Mouse (Mus musculus): ENCODE results near the gene Prm3. TPM values are rescaled to one million over a fixed set of nuclear protein-coding genes. Genes with fewer than 3 reads are reported as not detected.

Gene Prm3
- polyA plus RNA-seq, 1 experiment from 2014 or later = not detected

- H3K4me3 ChIP-seq (replicated peaks; ENCODE audit: low read length) = no peak overlapping the region
- no peak overlapping the region for H3K27ac ChIP-seq (ENCODE audit: low read length)
- H3K9me3 ChIP-seq (ENCODE audit: control insufficient read depth, low read length) = no peaks in the 10 kb centered on the region
- H3K4me1 ChIP-seq (replicated peaks; ENCODE audit: control insufficient read depth, insufficient read depth, low read length) = no peaks in the 10 kb centered on the region
- H3K9ac ChIP-seq (replicated peaks; ENCODE audit: low read depth, low read length) = no peak overlapping the region
- H3K27me3 ChIP-seq (replicated peaks; ENCODE audit: control insufficient read depth, insufficient read depth, low read length) = no peaks in the 10 kb centered on the region
- no peak for ATAC-seq
- H3K4me2 ChIP-seq (ENCODE audit: low read length) = no peak overlapping the region
- 86% methylated on average over 7 of the region's 7 CpGs for whole genome bisulfite sequencing
- H3K36me3 ChIP-seq (ENCODE audit: control insufficient read depth, insufficient read depth) = no peaks in the 10 kb centered on the region
These were observed 37.2 kb upstream of the Prm3 start for GRCm38 (mm10) chr16:10827766-10828460.

GRCm38 (mm10) chr16:10827269-10827668, 36.6 kb upstream of the Prm3 start:
- WGBS = 92% methylated on average over 9 of the region's 9 CpGs
- Histone ChIP-seq H3K36me3 (ENCODE audit: control insufficient read depth, insufficient read depth) (no peaks in the 10 kb centered on the region), H3K4me3 (replicated peaks; ENCODE audit: low read length) (no peak overlapping the region), H3K27ac (ENCODE audit: low read length) (no peak overlapping the region), H3K9me3 (ENCODE audit: control insufficient read depth, low read length) (no peaks in the 10 kb centered on the region), H3K9ac (replicated peaks; ENCODE audit: low read depth, low read length) (no peak overlapping the region), H3K4me1 (replicated peaks; ENCODE audit: control insufficient read depth, insufficient read depth, low read length) (no peaks in the 10 kb centered on the region), H3K4me2 (ENCODE audit: low read length) (no peak overlapping the region), H3K27me3 (replicated peaks; ENCODE audit: control insufficient read depth, insufficient read depth, low read length) (no peaks in the 10 kb centered on the region)
- no peak for ATAC-seq

- H3K4me3 ChIP-seq (replicated peaks; ENCODE audit: low read length) = no peak overlapping the region
- no peak overlapping the region for H3K9ac ChIP-seq (replicated peaks; ENCODE audit: low read depth, low read length)
- no peaks in the 10 kb centered on the region for H3K27me3 ChIP-seq (replicated peaks; ENCODE audit: control insufficient read depth, insufficient read depth, low read length)
- ATAC-seq = no peak
- H3K36me3 ChIP-seq (ENCODE audit: control insufficient read depth, insufficient read depth) = no peaks in the 10 kb centered on the region
- no peaks in the 10 kb centered on the region for H3K9me3 ChIP-seq (ENCODE audit: control insufficient read depth, low read length)
- H3K4me1 ChIP-seq (replicated peaks; ENCODE audit: control insufficient read depth, insufficient read depth, low read length) = no peaks in the 10 kb centered on the region
- no peak overlapping the region for H3K4me2 ChIP-seq (ENCODE audit: low read length)
- 93% methylated on average over 4 of the region's 4 CpGs for WGBS
- H3K27ac ChIP-seq (ENCODE audit: low read length) = no peak overlapping the region
These were observed 35.1 kb upstream of the Prm3 start for GRCm38 (mm10) chr16:10825840-10826239.

GRCm38 (mm10) chr16:10824536-10824935, 33.8 kb upstream of the Prm3 start:
- ATAC-seq = no peak
- 95% methylated on average over 1 of the region's 1 CpGs for WGBS
- H3K36me3 ChIP-seq (ENCODE audit: control insufficient read depth, insufficient read depth) = no peaks in the 10 kb centered on the region
- H3K27me3 ChIP-seq (replicated peaks; ENCODE audit: control insufficient read depth, insufficient read depth, low read length) = no peaks in the 10 kb centered on the region
- H3K9me3 ChIP-seq (ENCODE audit: control insufficient read depth, low read length) = no peaks in the 10 kb centered on the region
- H3K4me3 ChIP-seq (replicated peaks; ENCODE audit: low read length) = no peak overlapping the region
- H3K27ac ChIP-seq (ENCODE audit: low read length) = no peak overlapping the region
- no peak overlapping the region for H3K4me2 ChIP-seq (ENCODE audit: low read length)
- no peaks in the 10 kb centered on the region for H3K4me1 ChIP-seq (replicated peaks; ENCODE audit: control insufficient read depth, insufficient read depth, low read length)
- H3K9ac ChIP-seq (replicated peaks; ENCODE audit: low read depth, low read length) = no peak overlapping the region

GRCm38 (mm10) chr16:10821387-10821786, 30.7 kb upstream of the Prm3 start:
- no peak for ATAC-seq
- no peaks in the 10 kb centered on the region for H3K4me1 ChIP-seq (replicated peaks; ENCODE audit: control insufficient read depth, insufficient read depth, low read length)
- no peaks in the 10 kb centered on the region for H3K36me3 ChIP-seq (ENCODE audit: control insufficient read depth, insufficient read depth)
- WGBS = 72% methylated on average over 4 of the region's 4 CpGs
- H3K9ac ChIP-seq (replicated peaks; ENCODE audit: low read depth, low read length) = no peak overlapping the region
- H3K27me3 ChIP-seq (replicated peaks; ENCODE audit: control insufficient read depth, insufficient read depth, low read length) = no peaks in the 10 kb centered on the region
- H3K4me2 ChIP-seq (ENCODE audit: low read length) = no peak overlapping the region
- no peak overlapping the region for H3K4me3 ChIP-seq (replicated peaks; ENCODE audit: low read length)
- no peak overlapping the region for H3K27ac ChIP-seq (ENCODE audit: low read length)
- H3K9me3 ChIP-seq (ENCODE audit: control insufficient read depth, low read length) = no peaks in the 10 kb centered on the region

- WGBS = 75% methylated on average over 3 of the region's 3 CpGs
- Histone ChIP-seq H3K4me3 (replicated peaks; ENCODE audit: low read length) (no peak overlapping the region), H3K9ac (replicated peaks; ENCODE audit: low read depth, low read length) (no peak overlapping the region), H3K9me3 (ENCODE audit: control insufficient read depth, low read length) (no peaks in the 10 kb centered on the region), H3K4me1 (replicated peaks; ENCODE audit: control insufficient read depth, insufficient read depth, low read length) (no peaks in the 10 kb centered on the region), H3K4me2 (ENCODE audit: low read length) (no peak overlapping the region), H3K36me3 (ENCODE audit: control insufficient read depth, insufficient read depth) (no peaks in the 10 kb centered on the region), H3K27me3 (replicated peaks; ENCODE audit: control insufficient read depth, insufficient read depth, low read length) (no peaks in the 10 kb centered on the region), H3K27ac (ENCODE audit: low read length) (no peak overlapping the region)
- no peak for ATAC-seq
These were observed 29.3 kb upstream of the Prm3 start for GRCm38 (mm10) chr16:10819966-10820365.

GRCm38 (mm10) chr16:10818579-10819135, 27.9 kb upstream of the Prm3 start:
- ATAC-seq = no peak
- Histone ChIP-seq H3K9me3 (ENCODE audit: control insufficient read depth, low read length) (no peaks in the 10 kb centered on the region), H3K4me1 (replicated peaks; ENCODE audit: control insufficient read depth, insufficient read depth, low read length) (no peaks in the 10 kb centered on the region), H3K4me2 (ENCODE audit: low read length) (no peak overlapping the region), H3K36me3 (ENCODE audit: control insufficient read depth, insufficient read depth) (no peaks in the 10 kb centered on the region), H3K27ac (ENCODE audit: low read length) (no peak overlapping the region), H3K4me3 (replicated peaks; ENCODE audit: low read length) (no peak overlapping the region), H3K9ac (replicated peaks; ENCODE audit: low read depth, low read length) (no peak overlapping the region), H3K27me3 (replicated peaks; ENCODE audit: control insufficient read depth, insufficient read depth, low read length) (no peaks in the 10 kb centered on the region)
- WGBS = 84% methylated on average over 4 of the region's 4 CpGs

- H3K9me3 ChIP-seq (ENCODE audit: control insufficient read depth, low read length) = no peaks in the 10 kb centered on the region
- H3K36me3 ChIP-seq (ENCODE audit: control insufficient read depth, insufficient read depth) = no peaks in the 10 kb centered on the region
- WGBS = 94% methylated on average over 4 of the region's 4 CpGs
- no peak overlapping the region for H3K4me2 ChIP-seq (ENCODE audit: low read length)
- no peaks in the 10 kb centered on the region for H3K27me3 ChIP-seq (replicated peaks; ENCODE audit: control insufficient read depth, insufficient read depth, low read length)
- H3K27ac ChIP-seq (ENCODE audit: low read length) = no peak overlapping the region
- H3K9ac ChIP-seq (replicated peaks; ENCODE audit: low read depth, low read length) = no peak overlapping the region
- H3K4me1 ChIP-seq (replicated peaks; ENCODE audit: control insufficient read depth, insufficient read depth, low read length) = no peaks in the 10 kb centered on the region
- no peak overlapping the region for H3K4me3 ChIP-seq (replicated peaks; ENCODE audit: low read length)
- ATAC-seq = no peak
These were observed 24.1 kb upstream of the Prm3 start for GRCm38 (mm10) chr16:10814864-10815263.

- Histone ChIP-seq H3K36me3 (ENCODE audit: control insufficient read depth, insufficient read depth) (no peaks in the 10 kb centered on the region), H3K4me2 (ENCODE audit: low read length) (no peak overlapping the region), H3K9me3 (ENCODE audit: control insufficient read depth, low read length) (no peaks in the 10 kb centered on the region), H3K27me3 (replicated peaks; ENCODE audit: control insufficient read depth, insufficient read depth, low read length) (no peaks in the 10 kb centered on the region), H3K9ac (replicated peaks; ENCODE audit: low read depth, low read length) (no peak overlapping the region), H3K4me3 (replicated peaks; ENCODE audit: low read length) (no peak overlapping the region), H3K27ac (ENCODE audit: low read length) (no peak overlapping the region), H3K4me1 (replicated peaks; ENCODE audit: control insufficient read depth, insufficient read depth, low read length) (no peaks in the 10 kb centered on the region)
- no peak for ATAC-seq
- 71% methylated on average over 4 of the region's 4 CpGs for WGBS
These were observed 23.0 kb upstream of the Prm3 start for GRCm38 (mm10) chr16:10813726-10814125.

Data from forebrain, embryonic 16.5 days (tissue).